Mouse (Mus musculus): ENCODE results near the gene Foxe3. TPM values are rescaled to one million over a fixed set of nuclear protein-coding genes. Genes with fewer than 3 reads are reported as not detected.

Foxe3 gene
- polyA plus RNA-seq, 1 experiment: 0.16 TPM

GRCm38 (mm10) chr4:114905501-114905900 lies 20.3 kb downstream of the Foxe3 start:
- no peak for DNase-seq
- H3K27me3 ChIP-seq (ENCODE audit: control insufficient read depth, insufficient read depth, low read length): peaks cover 32% of the 10 kb centered on the region
- H3K4me3 ChIP-seq (ENCODE audit: control insufficient read depth, insufficient read depth, low read length): no peak overlapping the region
- TF ChIP-seq CTCF (IDR thresholded peaks at IDR 0.05; ENCODE audit: borderline replicate concordance, control insufficient read depth, extremely low read depth, insufficient read depth, low read length, poor library complexity): no peak
- no peak for TF ChIP-seq POLR2A (IDR thresholded peaks at IDR 0.05; ENCODE audit: control insufficient read depth, extremely low read depth, insufficient read depth, low read length, poor library complexity)
- 87% methylated on average over 3 of the region's 3 CpGs for WGBS
- H3K36me3 ChIP-seq (ENCODE audit: control insufficient read depth, insufficient read depth, low read length): no peaks in the 10 kb centered on the region
- peaks cover 11% of the 10 kb centered on the region for H3K4me1 ChIP-seq (replicated peaks; ENCODE audit: control insufficient read depth, insufficient read depth, low read length)
- H3K27ac ChIP-seq (ENCODE audit: control insufficient read depth, insufficient read depth, low read length): no peak overlapping the region

- no peak for TF ChIP-seq CTCF (IDR thresholded peaks at IDR 0.05; ENCODE audit: borderline replicate concordance, control insufficient read depth, extremely low read depth, insufficient read depth, low read length, poor library complexity)
- Histone ChIP-seq H3K4me3 (ENCODE audit: control insufficient read depth, insufficient read depth, low read length) (no peak overlapping the region), H3K4me1 (replicated peaks; ENCODE audit: control insufficient read depth, insufficient read depth, low read length) (peaks cover 11% of the 10 kb centered on the region), H3K27me3 (ENCODE audit: control insufficient read depth, insufficient read depth, low read length) (peaks cover 37% of the 10 kb centered on the region), H3K36me3 (ENCODE audit: control insufficient read depth, insufficient read depth, low read length) (no peaks in the 10 kb centered on the region), H3K27ac (ENCODE audit: control insufficient read depth, insufficient read depth, low read length) (no peak overlapping the region)
- WGBS: 14% methylated on average over 11 of the region's 11 CpGs
- DNase-seq: no peak
Measured at GRCm38 (mm10) chr4:114903422-114903782, 22.4 kb downstream of the Foxe3 start.

- H3K27me3 ChIP-seq (ENCODE audit: control insufficient read depth, insufficient read depth, low read length): peaks cover 34% of the 10 kb centered on the region
- 7% methylated on average over 39 of the region's 39 CpGs for WGBS
Measured at GRCm38 (mm10) chr4:114902641-114903421, 23.0 kb downstream of the Foxe3 start.

GRCm38 (mm10) chr4:114901643-114902351 lies 24.0 kb downstream of the Foxe3 start:
- TF ChIP-seq CTCF (IDR thresholded peaks at IDR 0.05; ENCODE audit: borderline replicate concordance, control insufficient read depth, extremely low read depth, insufficient read depth, low read length, poor library complexity): no peak
- TF ChIP-seq POLR2A (IDR thresholded peaks at IDR 0.05; ENCODE audit: control insufficient read depth, extremely low read depth, insufficient read depth, low read length, poor library complexity): no peak
- no peak for DNase-seq
- Histone ChIP-seq H3K27me3 (ENCODE audit: control insufficient read depth, insufficient read depth, low read length) (peaks cover 25% of the 10 kb centered on the region), H3K4me1 (replicated peaks; ENCODE audit: control insufficient read depth, insufficient read depth, low read length) (no peaks in the 10 kb centered on the region), H3K27ac (ENCODE audit: control insufficient read depth, insufficient read depth, low read length) (no peak overlapping the region), H3K4me3 (ENCODE audit: control insufficient read depth, insufficient read depth, low read length) (no peak overlapping the region), H3K36me3 (ENCODE audit: control insufficient read depth, insufficient read depth, low read length) (no peaks in the 10 kb centered on the region)
- 4% methylated on average over 42 of the region's 42 CpGs for WGBS

More at GRCm38 (mm10) chr4:114902641-114903421, 23.0 kb downstream of the Foxe3 start:
- Histone ChIP-seq H3K4me1 (replicated peaks; ENCODE audit: control insufficient read depth, insufficient read depth, low read length) (peaks cover 6% of the 10 kb centered on the region), H3K36me3 (ENCODE audit: control insufficient read depth, insufficient read depth, low read length) (no peaks in the 10 kb centered on the region), H3K27ac (ENCODE audit: control insufficient read depth, insufficient read depth, low read length) (no peak overlapping the region), H3K4me3 (ENCODE audit: control insufficient read depth, insufficient read depth, low read length) (no peak overlapping the region)
- DNase-seq: no peak
- TF ChIP-seq CTCF (IDR thresholded peaks at IDR 0.05; ENCODE audit: borderline replicate concordance, control insufficient read depth, extremely low read depth, insufficient read depth, low read length, poor library complexity): no peak
- TF ChIP-seq POLR2A (IDR thresholded peaks at IDR 0.05; ENCODE audit: control insufficient read depth, extremely low read depth, insufficient read depth, low read length, poor library complexity): no peak

GRCm38 (mm10) chr4:114900866-114901642 lies 24.8 kb downstream of the Foxe3 start:
- 17% methylated on average over 33 of the region's 33 CpGs for WGBS
- no peak for TF ChIP-seq CTCF (IDR thresholded peaks at IDR 0.05; ENCODE audit: borderline replicate concordance, control insufficient read depth, extremely low read depth, insufficient read depth, low read length, poor library complexity)
- no peak for TF ChIP-seq POLR2A (IDR thresholded peaks at IDR 0.05; ENCODE audit: control insufficient read depth, extremely low read depth, insufficient read depth, low read length, poor library complexity)
- Histone ChIP-seq H3K27me3 (ENCODE audit: control insufficient read depth, insufficient read depth, low read length) (peaks cover 25% of the 10 kb centered on the region), H3K4me1 (replicated peaks; ENCODE audit: control insufficient read depth, insufficient read depth, low read length) (no peaks in the 10 kb centered on the region), H3K27ac (ENCODE audit: control insufficient read depth, insufficient read depth, low read length) (no peak overlapping the region), H3K36me3 (ENCODE audit: control insufficient read depth, insufficient read depth, low read length) (no peaks in the 10 kb centered on the region), H3K4me3 (ENCODE audit: control insufficient read depth, insufficient read depth, low read length) (no peak overlapping the region)
- DNase-seq: no peak

- Histone ChIP-seq H3K36me3 (ENCODE audit: control insufficient read depth, insufficient read depth, low read length) (no peaks in the 10 kb centered on the region), H3K4me3 (ENCODE audit: control insufficient read depth, insufficient read depth, low read length) (no peak overlapping the region), H3K27me3 (ENCODE audit: control insufficient read depth, insufficient read depth, low read length) (peaks cover 23% of the 10 kb centered on the region), H3K4me1 (replicated peaks; ENCODE audit: control insufficient read depth, insufficient read depth, low read length) (no peaks in the 10 kb centered on the region), H3K27ac (ENCODE audit: control insufficient read depth, insufficient read depth, low read length) (no peak overlapping the region)
- WGBS: 5% methylated on average over 3 of the region's 3 CpGs
- TF ChIP-seq CTCF (IDR thresholded peaks at IDR 0.05; ENCODE audit: borderline replicate concordance, control insufficient read depth, extremely low read depth, insufficient read depth, low read length, poor library complexity) (no peak), POLR2A (IDR thresholded peaks at IDR 0.05; ENCODE audit: control insufficient read depth, extremely low read depth, insufficient read depth, low read length, poor library complexity) (no peak)
- no peak for DNase-seq
Measured at GRCm38 (mm10) chr4:114899885-114900284, 25.9 kb downstream of the Foxe3 start.

Data from thymus, adult 2 months (tissue).